ENCODE assay signal across 7 mouse cellular contexts in the genomic region with DNA sequence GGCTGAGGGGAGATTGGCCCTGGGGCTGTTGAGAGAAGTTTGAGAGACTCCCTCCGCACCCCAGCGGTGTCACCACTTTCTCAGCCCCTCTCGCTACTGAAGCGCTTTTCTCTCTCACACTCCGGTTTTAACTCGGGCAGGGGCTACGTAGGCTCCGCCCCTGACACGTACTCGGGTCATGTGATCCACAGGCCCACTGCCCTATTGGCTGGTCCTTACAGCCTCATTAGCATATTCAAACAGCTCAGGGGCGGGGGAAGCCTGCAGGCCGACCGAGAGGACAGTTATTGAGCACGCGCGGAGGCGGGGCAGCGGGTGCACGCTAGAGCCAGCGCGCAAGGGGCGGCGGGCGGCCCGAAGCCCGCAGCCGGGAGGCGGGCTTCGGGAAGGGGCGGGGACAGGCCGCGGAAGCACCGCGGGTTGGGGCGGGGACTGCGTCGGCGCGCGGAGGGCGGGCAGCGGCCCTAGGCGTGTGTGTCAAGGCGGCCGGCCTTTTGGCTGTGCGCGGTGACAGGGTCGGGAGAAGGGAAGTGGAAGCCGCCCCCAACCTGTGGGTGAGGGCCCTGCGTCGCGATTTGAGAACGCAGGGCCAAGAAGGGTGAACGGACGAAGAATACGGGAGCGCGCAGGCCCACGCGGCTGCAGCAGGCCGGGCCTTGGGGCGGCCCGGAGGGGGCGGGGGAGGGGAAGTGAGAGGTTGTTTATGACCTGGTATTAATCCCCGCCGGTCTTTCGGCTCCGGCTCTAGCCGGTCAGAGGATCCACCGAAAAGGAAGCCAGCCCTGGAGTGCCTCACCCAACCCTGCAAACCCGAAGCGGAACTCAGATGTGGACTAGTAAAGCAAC. TPM values are rescaled to one million over a fixed set of nuclear protein-coding genes. Genes with fewer than 3 reads are reported as not detected.
DNase-seq lines count a peak whose midpoint lies in the region; ATAC-seq lines count a peak whose summit lies in the region.

A gene (minus strand): TSS at position 134 of the 846 bp plus-strand sequence.

- H3K36me3 ChIP-seq in intestine, embryonic 16.5 days (ENCODE audit: control insufficient read depth, insufficient read depth, low read length): no peaks in the 10 kb centered on the region
- H3K36me3 ChIP-seq in midbrain, embryonic 11.5 days (ENCODE audit: control insufficient read depth, insufficient read depth, low read length): no peaks in the 10 kb centered on the region

- H3K27ac ChIP-seq in intestine, embryonic 16.5 days (ENCODE audit: low read length): peak within 1 kb of the TSS; percentile 100
- peak within 1 kb of the TSS; percentile 97 for H3K27ac ChIP-seq in midbrain, embryonic 11.5 days (ENCODE audit: low read depth, low read length)

- peak within 1 kb of the TSS; percentile 100 for H3K9ac ChIP-seq in intestine, embryonic 16.5 days (ENCODE audit: low read depth, low read length)
- H3K9ac ChIP-seq in midbrain, embryonic 11.5 days (ENCODE audit: low read length): peak within 1 kb of the TSS; percentile 96

- peak; percentile 96 for ATAC-seq in intestine, embryonic 16.5 days
- peak; percentile 95 for ATAC-seq in midbrain, embryonic 11.5 days (ENCODE audit: low FRiP score)

- intact Hi-C loops in left cerebral cortex, postnatal 36 days (cut with DNase I): loop anchor here (1.0 to 5.0 kb wide), 2 partner anchors 76 to 176 kb away; a partner anchor contains a TSS

- whole genome bisulfite sequencing in intestine, embryonic 16.5 days: 0% methylated on average over 62 of the region's 72 CpGs
- WGBS in midbrain, embryonic 11.5 days: under 1% methylated on average over 71 of the region's 72 CpGs

- DNase-seq in adrenal gland, adult 8-10 months: peak; percentile 99
- peak; percentile 98 for DNase-seq in embryo, embryonic 9.5 days (ENCODE audit: extremely low spot score)
- DNase-seq in gastrocnemius, postnatal 4 days (ENCODE audit: low spot score in 2 of 2): peak; percentile 93 to 97
- peak; percentile 97 to 98 for DNase-seq in left cerebral cortex, postnatal 36 days (ENCODE audit: low spot score in 2 of 2)
- peak; percentile 99 for DNase-seq in midbrain, embryonic 11.5 days (ENCODE audit: low spot score, missing footprints)
- DNase-seq in skeletal muscle tissue, adult 2 months (ENCODE audit: low read depth, low spot score): peak; percentile 100

- H3K4me3 ChIP-seq in intestine, embryonic 16.5 days (ENCODE audit: low read length): peak within 1 kb of the TSS; percentile 92
- H3K4me3 ChIP-seq in midbrain, embryonic 11.5 days (ENCODE audit: low read depth, low read length): peak within 1 kb of the TSS; percentile 95

- H3K27me3 ChIP-seq in intestine, embryonic 16.5 days (replicated peaks; ENCODE audit: control insufficient read depth, insufficient read depth, low read length): no peaks in the 10 kb centered on the region
- H3K27me3 ChIP-seq in midbrain, embryonic 11.5 days (ENCODE audit: control insufficient read depth, insufficient read depth, low read length): no peaks in the 10 kb centered on the region

- no peaks in the 10 kb centered on the region for H3K9me3 ChIP-seq in intestine, embryonic 16.5 days (ENCODE audit: control insufficient read depth, low read length)
- H3K9me3 ChIP-seq in midbrain, embryonic 11.5 days (ENCODE audit: control insufficient read depth, low read length): no peaks in the 10 kb centered on the region

- peaks cover 6% of the 10 kb centered on the region for H3K4me1 ChIP-seq in intestine, embryonic 16.5 days (ENCODE audit: control insufficient read depth, insufficient read depth, low read length)
- peaks cover 12% of the 10 kb centered on the region for H3K4me1 ChIP-seq in midbrain, embryonic 11.5 days (ENCODE audit: control insufficient read depth, insufficient read depth, low read length)

- peak within 1 kb of the TSS; percentile 73 for H3K4me2 ChIP-seq in intestine, embryonic 16.5 days (ENCODE audit: low read depth, low read length)
- peak within 1 kb of the TSS; percentile 82 for H3K4me2 ChIP-seq in midbrain, embryonic 11.5 days

RNA-seq across cellular contexts. Expression of the gene that starts here (rescaled TPM):
- total RNA-seq in adrenal gland, adult 8-10 months (2022): 10 to 100 TPM; 53.6 to 71.6 (median 58.9) TPM
- 10 to 100 TPM; 24.0 to 27.2 TPM for total RNA-seq in gastrocnemius, postnatal 4 days (2021)
- 13.1 and 16.7 TPM in 2 replicates for polyA plus RNA-seq in intestine, embryonic 16.5 days (2015; fragmentation: Nextera tagmentation; extraction: Ambion mirVana)
- 10 to 100 TPM; 36.7 to 38.0 TPM for total RNA-seq in left cerebral cortex, postnatal 36 days (2021)
- 26.9 and 31.4 TPM in 2 replicates for polyA plus RNA-seq in midbrain, embryonic 11.5 days (2014; fragmentation: Nextera tagmentation; extraction: Ambion mirVana)

Comparison
In these comparisons a context has a peak if more than half of its experiments do, and no peak if none do; other contexts are left out.
1. Peak in every context shown above with its lines: DNase-seq, ATAC-seq, H3K4me3 ChIP-seq and H3K27ac ChIP-seq.